ENCODE assay signal across 8 mouse cellular contexts in genomic region chr2:65792516-65792915, GRCm38 (mm10). TPM values are rescaled to one million over a fixed set of nuclear protein-coding genes. Genes with fewer than 3 reads are reported as not detected.
DNase-seq lines count a peak whose midpoint lies in the region; ATAC-seq and TF ChIP-seq lines count a peak whose summit lies in the region.

No protein-coding gene starts in this region.

- peaks cover 4% of the 10 kb centered on the region for H3K9me3 ChIP-seq in heart, embryonic 14.5 days (ENCODE audit: control insufficient read depth, low read length)
- no peaks in the 10 kb centered on the region for H3K9me3 ChIP-seq in midbrain, postnatal 0 days (ENCODE audit: low read length)
- peaks cover 7% of the 10 kb centered on the region for H3K9me3 ChIP-seq in midbrain, embryonic 13.5 days

- no peaks in the 10 kb centered on the region for H3K36me3 ChIP-seq in heart, embryonic 14.5 days (ENCODE audit: control insufficient read depth, insufficient read depth, low read length)
- no peaks in the 10 kb centered on the region for H3K36me3 ChIP-seq in midbrain, postnatal 0 days (ENCODE audit: insufficient read depth, low read length)
- no peaks in the 10 kb centered on the region for H3K36me3 ChIP-seq in midbrain, embryonic 13.5 days
- H3K36me3 ChIP-seq in splenic B cell, adult 2 months (ENCODE audit: control insufficient read depth, insufficient read depth, low read length, poor library complexity, severe bottlenecking) = no peaks in the 10 kb centered on the region

- no peaks in the 10 kb centered on the region for H3K4me1 ChIP-seq in heart, embryonic 14.5 days (ENCODE audit: control insufficient read depth in 2 of 2, insufficient read depth in 2 of 2, low read length in 2 of 2)
- no peaks in the 10 kb centered on the region for H3K4me1 ChIP-seq in midbrain, postnatal 0 days (ENCODE audit: insufficient read depth, low read length)
- peaks cover 4% of the 10 kb centered on the region for H3K4me1 ChIP-seq in midbrain, embryonic 13.5 days (replicated peaks)

- H3K9ac ChIP-seq in heart, embryonic 14.5 days (ENCODE audit: low read length) = peak overlapping the region; percentile 27; the same call in 1 of the 2 replicates
- H3K9ac ChIP-seq in midbrain, postnatal 0 days (replicated peaks; ENCODE audit: low read length, poor library complexity, severe bottlenecking) = no peak overlapping the region
- H3K9ac ChIP-seq in midbrain, embryonic 13.5 days (replicated peaks) = no peak overlapping the region

- TF ChIP-seq CTCF in midbrain, postnatal 0 days (IDR thresholded peaks at IDR 0.05) = peak; percentile 82

- no peak overlapping the region for H3K27ac ChIP-seq in heart, embryonic 14.5 days (replicated peaks in 1 of 2; ENCODE audit: control insufficient read depth in 1 of 2, insufficient read depth in 1 of 2, low read depth in 2 of 2, low read length in 2 of 2)
- H3K27ac ChIP-seq in midbrain, postnatal 0 days (ENCODE audit: low read depth, low read length) = no peak overlapping the region
- H3K27ac ChIP-seq in midbrain, embryonic 13.5 days = no peak overlapping the region

- no peaks in the 10 kb centered on the region; the same call in 1 of the 2 replicates for H3K27me3 ChIP-seq in heart, embryonic 14.5 days (ENCODE audit: control insufficient read depth, insufficient read depth, low read length)
- H3K27me3 ChIP-seq in midbrain, postnatal 0 days (ENCODE audit: insufficient read depth, low read length) = no peaks in the 10 kb centered on the region
- H3K27me3 ChIP-seq in midbrain, embryonic 13.5 days = no peaks in the 10 kb centered on the region; the same call in 1 of the 2 replicates
- H3K27me3 ChIP-seq in splenic B cell, adult 2 months (ENCODE audit: control insufficient read depth, insufficient read depth, low read length, poor library complexity, severe bottlenecking) = no peaks in the 10 kb centered on the region

- ATAC-seq in heart, embryonic 14.5 days (ENCODE audit: insufficient number of reproducible peaks, insufficient read depth, low FRiP score, low read depth) = no peak
- no peak for ATAC-seq in midbrain, postnatal 0 days (ENCODE audit: low FRiP score)
- ATAC-seq in midbrain, embryonic 13.5 days = no peak
- peak; percentile 74 for ATAC-seq in granulocyte monocyte progenitor cell, adult 5-6 weeks (replicated peaks; ENCODE audit: poor library complexity, severe bottlenecking)

- no peak overlapping the region for H3K4me3 ChIP-seq in heart, embryonic 14.5 days (ENCODE audit: control insufficient read depth in 1 of 2, insufficient read depth in 1 of 2, low read depth in 1 of 2, low read length in 2 of 2)
- no peak overlapping the region for H3K4me3 ChIP-seq in midbrain, postnatal 0 days (ENCODE audit: low read depth, low read length)
- no peak overlapping the region for H3K4me3 ChIP-seq in midbrain, embryonic 13.5 days (replicated peaks)

- 31% methylated on average over 3 of the region's 3 CpGs for WGBS in heart, embryonic 14.5 days
- 26% methylated on average over 3 of the region's 3 CpGs for WGBS in midbrain, postnatal 0 days
- WGBS in midbrain, embryonic 13.5 days = 28% methylated on average over 3 of the region's 3 CpGs

- DNase-seq in heart, adult 11 months = no peak
- DNase-seq in midbrain, postnatal 0 days (ENCODE audit: low spot score) = peak; percentile 76
- DNase-seq in splenic B cell, adult 2 months (ENCODE audit: low read depth, low spot score) = peak; percentile 40
- no peak for DNase-seq in thymus, adult 18-20 months
- no peak for DNase-seq in adrenal gland, postnatal 14 days

- H3K4me2 ChIP-seq in heart, embryonic 14.5 days (ENCODE audit: low read length) = no peak overlapping the region
- no peak overlapping the region for H3K4me2 ChIP-seq in midbrain, postnatal 0 days (ENCODE audit: low read depth, low read length, poor library complexity, severe bottlenecking)
- no peak overlapping the region for H3K4me2 ChIP-seq in midbrain, embryonic 13.5 days (replicated peaks)

RNA-seq across cellular contexts. Expression of gene Csrnp3, which starts 53.1 kb away (rescaled TPM):
- 0.67 and 1.5 TPM in 2 replicates for polyA plus RNA-seq in heart, embryonic 14.5 days (2014; fragmentation: Nextera tagmentation; extraction: Ambion mirVana)
- total RNA-seq in midbrain, postnatal 0 days (2014; rRNA removed) = 97.1 and 118 TPM in 2 replicates
- polyA plus RNA-seq in midbrain, postnatal 0 days (2015; fragmentation: Nextera tagmentation; extraction: Ambion mirVana) = 35.6 and 46.5 TPM in 2 replicates
- polyA plus RNA-seq in midbrain, embryonic 13.5 days (2015; fragmentation: Nextera tagmentation; extraction: Ambion mirVana) = 60.5 and 61.9 TPM in 2 replicates
- total RNA-seq in granulocyte monocyte progenitor cell, adult 5-6 weeks (2014; fragmentation: Nextera tagmentation) = not detected in 2 replicates
- total RNA-seq in granulocyte monocyte progenitor cell, adult 5-6 weeks (2017) = not detected in 2 replicates
- total RNA-seq in adrenal gland, postnatal 14 days (2021) = 0.85 and 0.98 TPM in 2 replicates

Comparison
In these comparisons a context has a peak if more than half of its experiments do, and no peak if none do; other contexts are left out.
1. DNase-seq: peak in midbrain, postnatal 0 days (single experiment) and splenic B cell, adult 2 months (single experiment); none in heart, adult 11 months (single experiment), thymus, adult 18-20 months (0 of 2) and adrenal gland, postnatal 14 days (single experiment).
2. RNA of gene Csrnp3, which starts 53.1 kb away (total RNA-seq): 97.1 to 118 TPM in midbrain, postnatal 0 days; 0.85 to 0.98 TPM in adrenal gland, postnatal 14 days and not detected in granulocyte monocyte progenitor cell, adult 5-6 weeks; every median in the first group is over 10 times any median in the second.